Mouse (Mus musculus) CH12.LX (cell line): Measurements from ENCODE around the gene Pou6f2. TPM values are rescaled to one million over a fixed set of nuclear protein-coding genes. Genes with fewer than 3 reads are reported as not detected.

Experiments
- DNase-seq: peaks from one replicate; pipeline ENCODE4 v3.0.0-alpha.2; 2013; ENCODE audit errors: extremely low read depth
- H3K27ac ChIP-seq: 2 replicates; pipeline ENCODE4 v1.5.1; 2012; ENCODE audit warnings: low read depth, mild to moderate bottlenecking, control low read depth, moderate library complexity; ENCODE audit not compliant: insufficient read depth
- H3K27me3 ChIP-seq: replicated peaks from 2 replicates; pipeline ENCODE3; 2012; ENCODE audit warnings: inconsistent platforms
- H3K36me3 ChIP-seq, 2 experiments: replicated peaks in 1 of 2; 2 replicates each; pipeline versions ENCODE3 to v1.6.1; 2012; ENCODE audit warnings: inconsistent platforms in 1 of 2, low read length in 1 of 2, mild to moderate bottlenecking in 1 of 2, mixed read lengths in 1 of 2, moderate library complexity in 1 of 2; ENCODE audit not compliant: control insufficient read depth in 1 of 2, insufficient read depth in 1 of 2
- H3K4me1 ChIP-seq, 2 experiments: 2 replicates each; pipeline ENCODE4 v1.6.1; 2012; ENCODE audit warnings: inconsistent platforms in 1 of 2, moderate library complexity in 1 of 2; ENCODE audit not compliant: insufficient read depth in 2 of 2, control insufficient read depth in 1 of 2
- H3K4me2 ChIP-seq: 2 replicates; pipeline ENCODE4 v1.6.1; 2012; ENCODE audit warnings: low read depth, mild to moderate bottlenecking, control low read depth; ENCODE audit not compliant: poor library complexity, insufficient read depth, severe bottlenecking
- H3K4me3 ChIP-seq, 3 experiments: fragments of 150-350 bp in 1 of 3; sonication (generic) in 1 of 3; replicated peaks in 1 of 3; 2 replicates each; pipeline versions ENCODE3 to v1.5.1; 2011 to 2012; ENCODE audit warnings: low read depth in 2 of 3, low read length in 2 of 3, mild to moderate bottlenecking in 2 of 3, moderate library complexity in 2 of 3, control low read depth in 1 of 3, improper control_type of control experiment in 1 of 3, inconsistent platforms in 1 of 3, mixed read lengths in 1 of 3; ENCODE audit not compliant: poor library complexity in 1 of 3
- H3K79me2 ChIP-seq: replicated peaks from 2 replicates; pipeline ENCODE4 v1.6.1; 2012; ENCODE audit warnings: mild to moderate bottlenecking, moderate library complexity; ENCODE audit not compliant: control insufficient read depth, poor library complexity, insufficient read depth, severe bottlenecking; ENCODE audit errors: extremely low read depth
- H3K9ac ChIP-seq: 2 replicates; pipeline ENCODE4 v1.6.1; 2012; ENCODE audit warnings: low read depth, mild to moderate bottlenecking, control low read depth, moderate library complexity; ENCODE audit not compliant: insufficient read depth
- H3K9me3 ChIP-seq: replicated peaks from 2 replicates; pipeline ENCODE3; 2012; ENCODE audit warnings: low read length, inconsistent platforms, mixed read lengths
- ETS1 ChIP-seq: conservative IDR thresholded peaks from 2 replicates; pipeline ENCODE4 v1.6.1; 2012; ENCODE audit warnings: low read depth, mild to moderate bottlenecking, inconsistent platforms, low read length, improper control_type of control experiment, moderate library complexity
- HCFC1 ChIP-seq: IDR thresholded peaks from 2 replicates; pipeline ENCODE4 v1.6.1; 2012; ENCODE audit warnings: low read depth, mild to moderate bottlenecking, inconsistent platforms, low read length, improper control_type of control experiment
- IRF4 ChIP-seq: IDR thresholded peaks from 2 replicates; pipeline ENCODE4 v1.6.1; 2014; ENCODE audit warnings: low read depth, mild to moderate bottlenecking, inconsistent platforms, low read length, improper control_type of control experiment
- JUND ChIP-seq: conservative IDR thresholded peaks from 2 replicates; pipeline ENCODE4 v1.6.1; 2011; ENCODE audit warnings: low read depth, low read length, improper control_type of control experiment
- MAX ChIP-seq: IDR thresholded peaks from 2 replicates; pipeline ENCODE4 v1.6.1; 2011; ENCODE audit warnings: low read length, improper control_type of control experiment
- MAZ ChIP-seq: IDR thresholded peaks from 2 replicates; pipeline ENCODE4 v1.6.1; 2012; ENCODE audit warnings: low read depth, mild to moderate bottlenecking, inconsistent platforms, low read length, improper control_type of control experiment, moderate library complexity
- MYC ChIP-seq: IDR thresholded peaks from 2 replicates; pipeline ENCODE4 v1.6.1; 2011; ENCODE audit warnings: low read depth, mild to moderate bottlenecking, improper control_type of control experiment, low read length
- NELFE ChIP-seq: IDR thresholded peaks from 2 replicates; pipeline ENCODE4 v1.6.1; 2011; ENCODE audit warnings: low read depth, low read length, improper control_type of control experiment
- NRF1 ChIP-seq: IDR thresholded peaks from 2 replicates; pipeline ENCODE4 v1.6.1; 2014; ENCODE audit warnings: low read depth, mild to moderate bottlenecking, inconsistent platforms, low read length, improper control_type of control experiment, moderate library complexity
- PAX5 ChIP-seq: IDR thresholded peaks from 2 replicates; pipeline ENCODE4 v1.6.1; 2012; ENCODE audit warnings: low read length, inconsistent platforms, mixed read lengths
- POLR2A ChIP-seq: IDR thresholded peaks from 2 replicates; pipeline ENCODE4 v1.6.1; 2011; ENCODE audit warnings: low read depth, mild to moderate bottlenecking, improper control_type of control experiment, low read length
- POLR2AphosphoS2 ChIP-seq: IDR thresholded peaks from 2 replicates; pipeline ENCODE4 v1.6.1; 2011; ENCODE audit warnings: low read depth, low read length, improper control_type of control experiment
- RAD21 ChIP-seq: IDR thresholded peaks from 2 replicates; pipeline ENCODE4 v1.6.1; 2011; ENCODE audit warnings: low read depth, mild to moderate bottlenecking, low read length, improper control_type of control experiment, moderate library complexity
- SIN3A ChIP-seq: IDR thresholded peaks from 2 replicates; pipeline ENCODE4 v1.6.1; 2012; ENCODE audit warnings: low read length, improper control_type of control experiment, inconsistent platforms
- SMC3 ChIP-seq: IDR thresholded peaks from 2 replicates; pipeline ENCODE4 v1.6.1; 2011; ENCODE audit warnings: low read depth, low read length, improper control_type of control experiment
- TCF12 ChIP-seq: IDR thresholded peaks from 2 replicates; pipeline ENCODE4 v1.6.1; 2014; ENCODE audit warnings: low read depth, mild to moderate bottlenecking, inconsistent platforms, low read length, improper control_type of control experiment
- UBTF ChIP-seq: IDR thresholded peaks from 2 replicates; pipeline ENCODE4 v1.6.1; 2012; ENCODE audit warnings: low read depth, mild to moderate bottlenecking, inconsistent platforms, low read length, improper control_type of control experiment, moderate library complexity
- USF2 ChIP-seq: conservative IDR thresholded peaks from 2 replicates; pipeline ENCODE4 v1.6.1; 2011; ENCODE audit warnings: low read depth, low read length, improper control_type of control experiment
- ZC3H11A ChIP-seq: IDR thresholded peaks from 2 replicates; pipeline ENCODE4 v1.6.1; 2012; ENCODE audit warnings: low read depth, mild to moderate bottlenecking, inconsistent platforms, low read length, improper control_type of control experiment
- ZNF384 ChIP-seq: IDR thresholded peaks from 2 replicates; pipeline ENCODE4 v1.6.1; 2012; ENCODE audit warnings: low read depth, low read length, improper control_type of control experiment, inconsistent platforms
- dilution Hi-C: fragments of 300-500 bp; cut with MboI; formaldehyde crosslinking; loops from 2 replicates; pipeline ENCODE4 v1.14.3; 2020; ENCODE audit warnings: low sequenced_read_pairs; ENCODE audit not compliant: extremely low pct_unique_long_range_greater_than_20kb, extremely low pct_ligation_motif_present
- in situ Hi-C: fragments of 300-500 bp; cut with MboI; formaldehyde crosslinking; loops from 3 replicates; pipeline ENCODE4 v1.14.3; 2019; ENCODE audit warnings: low sequenced_read_pairs, low pct_ligation_motif_present, low pct_unique_long_range_greater_than_20kb, mixed read lengths
- polyA plus RNA-seq: library from polyadenylated mRNA; unstranded; fragments of >175 nt; gene quantifications from 2 replicates; pipeline ENCODE4 v1.2.1, GENCODE M21; 2012; ENCODE audit warnings: low read depth; ENCODE audit not compliant: insufficient read length
- total RNA-seq, 2 experiments: library from RNA; depleted of rRNA; stranded (reverse); fragments of 300-350 nt in 1 of 2; fragments of >200 nt in 1 of 2; gene quantifications; 2 replicates each; pipeline ENCODE4 v1.2.3; 2012 to 2014

Gene Pou6f2
- total and polyA plus RNA-seq, 3 experiments, result not detected

- Histone ChIP-seq H3K9me3 (no peaks in the 10 kb centered on the region), H3K4me2 (no peak overlapping the region), H3K4me3 (no peak overlapping the region), H3K27ac (no peak overlapping the region), H3K79me2 (no peaks in the 10 kb centered on the region), H3K4me1 (no peaks in the 10 kb centered on the region), H3K27me3 (no peaks in the 10 kb centered on the region), H3K9ac (no peak overlapping the region), H3K36me3 (no peaks in the 10 kb centered on the region)
- no peak for DNase-seq
- dilution Hi-C loops, result no loop called here
- in situ Hi-C loops, result no loop called here
- TF ChIP-seq TCF12 (no peak), PAX5 (no peak), JUND (no peak), SIN3A (no peak), UBTF (no peak), POLR2AphosphoS2 (no peak), HCFC1 (no peak), SMC3 (no peak), ZC3H11A (no peak), NRF1 (no peak), RAD21 (no peak), ETS1 (no peak), NELFE (no peak), MAZ (no peak), POLR2A (no peak), ZNF384 (no peak), MAX (no peak), IRF4 (no peak), USF2 (no peak)
Observed at GRCm38 (mm10) chr13:18133193-18133592, 264.3 kb downstream of the Pou6f2 start.

- H3K27ac ChIP-seq, result no peak overlapping the region
- DNase-seq, result no peak
- H3K4me3 ChIP-seq, result no peak overlapping the region
- in situ Hi-C loops, result no loop called here
- H3K4me2 ChIP-seq, result no peak overlapping the region
- no peaks in the 10 kb centered on the region for H3K79me2 ChIP-seq
- H3K36me3 ChIP-seq, result no peaks in the 10 kb centered on the region
- dilution Hi-C loops, result no loop called here
- H3K9ac ChIP-seq, result no peak overlapping the region
- H3K27me3 ChIP-seq, result no peaks in the 10 kb centered on the region
- no peaks in the 10 kb centered on the region for H3K4me1 ChIP-seq
- H3K9me3 ChIP-seq, result no peaks in the 10 kb centered on the region
- TF ChIP-seq MYC, result no peak
Observed at GRCm38 (mm10) chr13:18131324-18131723, 266.2 kb downstream of the Pou6f2 start.
